Mouse (Mus musculus) lung, embryonic 16.5 days (tissue): ENCODE measurements around the gene Gm4141. TPM values are rescaled to one million over a fixed set of nuclear protein-coding genes. Genes with fewer than 3 reads are reported as not detected.
"Not testable (repeated sequence)": the region's sequence is repeated elsewhere in the genome, so short reads cannot be mapped to it uniquely, and the experiment has no call there.

Experiments
- ATAC-seq: fragments of 200-750 bp; cut with Nextera tagmentation; 2 replicates; pipeline ENCODE4 v1.8.0; 2017; ENCODE audit warnings: low read depth, mild to moderate bottlenecking, moderate library complexity
- H3K27ac ChIP-seq: fragments of 300-500 bp; sonication (generic); 2 replicates; pipeline ENCODE4 v1.5.1; 2014; ENCODE audit warnings: mild to moderate bottlenecking, control low read depth, low read length
- H3K27me3 ChIP-seq: fragments of 300-500 bp; sonication (generic); 2 replicates; pipeline ENCODE4 v1.6.1; 2014; ENCODE audit warnings: low read depth, low read length, mixed read lengths; ENCODE audit not compliant: control insufficient read depth, insufficient read depth
- H3K36me3 ChIP-seq: fragments of 300-500 bp; sonication (generic); 2 replicates; pipeline ENCODE4 v1.6.1; 2014; ENCODE audit warnings: low read length; ENCODE audit not compliant: control insufficient read depth, insufficient read depth
- H3K4me1 ChIP-seq: fragments of 300-500 bp; sonication (generic); replicated peaks from 2 replicates; pipeline ENCODE4 v1.6.1; 2014; ENCODE audit warnings: low read length, mixed read lengths; ENCODE audit not compliant: control insufficient read depth, insufficient read depth
- H3K4me2 ChIP-seq: fragments of 300-500 bp; sonication (generic); 2 replicates; pipeline ENCODE4 v1.6.1; 2014; ENCODE audit warnings: low read depth, low read length, control low read depth
- H3K4me3 ChIP-seq: fragments of 300-500 bp; sonication (generic); 2 replicates; pipeline ENCODE4 v1.5.1; 2014; ENCODE audit warnings: mild to moderate bottlenecking, low read length, control low read depth
- H3K9ac ChIP-seq: fragments of 300-500 bp; sonication (generic); 2 replicates; pipeline ENCODE4 v1.6.1; 2014; ENCODE audit warnings: low read length, control low read depth
- H3K9me3 ChIP-seq: fragments of 300-500 bp; sonication (generic); 2 replicates; pipeline ENCODE4 v1.6.1; 2016; ENCODE audit warnings: low read length; ENCODE audit not compliant: control insufficient read depth
- WGBS: fragments of 180-500 bp; shearing (Covaris S2); extraction: QIAGEN DNeasy Blood & Tissue Kit; methylation state at CpG from one replicate; pipeline ENCODE4 v1.1.7; 2014; 5-methylcytosine and 5-hydroxymethylcytosine counted together
- polyA plus RNA-seq: library from polyadenylated mRNA; unstranded; fragments of >200 nt; fragmentation: Nextera tagmentation; extraction: Ambion mirVana; gene quantifications from 2 replicates; pipeline ENCODE4 v1.2.1, GENCODE M21; 2015

Gene Gm4141
- not detected in 2 replicates for polyA plus RNA-seq

GRCm38 (mm10) chr7:20576141-20576540 lies at the start of gene Gm4141:
Gm4141 (minus strand) TSS chr7:20576241.
- not testable (repeated sequence) for H3K36me3 ChIP-seq, H3K9me3 ChIP-seq, H3K4me2 ChIP-seq, ATAC-seq, H3K4me1 ChIP-seq, H3K4me3 ChIP-seq, H3K27ac ChIP-seq, H3K27me3 ChIP-seq, H3K9ac ChIP-seq
- WGBS, result no CpG with 5 or more reads among the region's 3 CpGs

- H3K4me2 ChIP-seq, H3K27ac ChIP-seq, H3K36me3 ChIP-seq, H3K27me3 ChIP-seq, H3K4me3 ChIP-seq, H3K9me3 ChIP-seq, H3K4me1 ChIP-seq, H3K9ac ChIP-seq, ATAC-seq: not testable (repeated sequence)
- 58% methylated on average over 3 of the region's 5 CpGs for WGBS
Measured at GRCm38 (mm10) chr7:20598921-20599320, 22.9 kb upstream of the Gm4141 start, which contains the start of gene Gm4513. Gm4513 (minus strand) TSS chr7:20599021.

GRCm38 (mm10) chr7:20545657-20546056 lies 30.4 kb downstream of the Gm4141 start, which contains the start of gene Gm5726:
Gm5726 (minus strand) TSS chr7:20545757.
- H3K4me3 ChIP-seq, ATAC-seq, H3K9me3 ChIP-seq, H3K27me3 ChIP-seq, H3K36me3 ChIP-seq, H3K4me1 ChIP-seq, H3K9ac ChIP-seq, H3K27ac ChIP-seq, H3K4me2 ChIP-seq: not testable (repeated sequence)
- WGBS, result no CpG with 5 or more reads among the region's 1 CpGs

GRCm38 (mm10) chr7:20533537-20533936 lies 42.5 kb downstream of the Gm4141 start, which contains the start of gene Vmn1r104:
Vmn1r104 (plus strand) TSS chr7:20533837.
- H3K36me3 ChIP-seq, ATAC-seq, H3K4me2 ChIP-seq, H3K4me3 ChIP-seq, H3K4me1 ChIP-seq, H3K9me3 ChIP-seq, H3K27ac ChIP-seq, H3K27me3 ChIP-seq, H3K9ac ChIP-seq: not testable (repeated sequence)
- WGBS, result no CpG with 5 or more reads among the region's 3 CpGs

Other genes with a start within 250 kb of the Gm4141 start
- gene Gm4133, start 242.2 kb downstream of the Gm4141 start, polyA plus RNA-seq, result not detected in 2 replicates
- gene Gm5728, start 200.8 kb downstream of the Gm4141 start, polyA plus RNA-seq, result not detected in 2 replicates
- not detected in 2 replicates for gene Vmn1r100, start 158.3 kb downstream of the Gm4141 start, polyA plus RNA-seq
- gene Vmn1r101, start 133.6 kb downstream of the Gm4141 start, polyA plus RNA-seq, result not detected in 2 replicates
- gene Gm10670, start 101.3 kb downstream of the Gm4141 start, polyA plus RNA-seq, result not detected in 2 replicates
- not detected in 2 replicates for gene Vmn1r103, start 65.7 kb downstream of the Gm4141 start, polyA plus RNA-seq
- not detected in 2 replicates for gene Vmn1r104, start 42.4 kb downstream of the Gm4141 start, polyA plus RNA-seq
- not detected in 2 replicates for gene Gm5726, start 30.5 kb downstream of the Gm4141 start, polyA plus RNA-seq
- not detected in 2 replicates for gene Gm4513, start 22.8 kb upstream of the Gm4141 start, polyA plus RNA-seq
- gene Vmn1r107, start 92.7 kb upstream of the Gm4141 start, polyA plus RNA-seq, result not detected in 2 replicates
- not detected in 2 replicates for gene Vmn1r111, start 127.0 kb upstream of the Gm4141 start, polyA plus RNA-seq
- gene Gm10668, start 154.4 kb upstream of the Gm4141 start, polyA plus RNA-seq, result not detected in 2 replicates
- gene Vmn1r112, start 194.9 kb upstream of the Gm4141 start, polyA plus RNA-seq, result not detected in 2 replicates
- not detected in 2 replicates for gene Vmn1r113, start 211.0 kb upstream of the Gm4141 start, polyA plus RNA-seq
- gene Vmn1r114, start 235.9 kb upstream of the Gm4141 start, polyA plus RNA-seq, result not detected in 2 replicates